Mouse (Mus musculus) liver, embryonic 11.5 days (tissue): ENCODE measurements around the gene Yipf6. TPM values are rescaled to one million over a fixed set of nuclear protein-coding genes. Genes with fewer than 3 reads are reported as not detected.

Experiments
- polyA plus RNA-seq: library from polyadenylated mRNA; unstranded; fragments of >200 nt; fragmentation: Nextera tagmentation; extraction: Ambion mirVana; gene quantifications from 2 replicates; pipeline ENCODE4 v1.2.1, GENCODE M21; 2014

The Yipf6 gene
- polyA plus RNA-seq, 1 experiment from 2014 or later: 23.1 TPM

Other genes with a start within 250 kb of the Yipf6 start
- 4.1 and 6.8 TPM in 2 replicates for gene Ophn1, start 45.3 kb upstream of the Yipf6 start, polyA plus RNA-seq
- gene Stard8, start 66.9 kb downstream of the Yipf6 start, polyA plus RNA-seq: 7.2 and 7.4 TPM in 2 replicates
- gene Efnb1, start 199.8 kb downstream of the Yipf6 start, polyA plus RNA-seq: 15.9 and 17.9 TPM in 2 replicates